Mouse (Mus musculus) frontal cortex, adult (tissue): ENCODE results near the gene Gm8271.
"Not testable (repeated sequence)": the region's sequence is repeated elsewhere in the genome, so short reads cannot be mapped to it uniquely, and the experiment has no call there.

Source experiments
- ATAC-seq: cut with Nextera tagmentation; 2 replicates; pipeline ENCODE4 v1.9.2; 2017; ENCODE audit warnings: mild to moderate bottlenecking, moderate library complexity, mixed read lengths; ENCODE audit not compliant: low TSS enrichment

Gm8271 gene

DNA sequence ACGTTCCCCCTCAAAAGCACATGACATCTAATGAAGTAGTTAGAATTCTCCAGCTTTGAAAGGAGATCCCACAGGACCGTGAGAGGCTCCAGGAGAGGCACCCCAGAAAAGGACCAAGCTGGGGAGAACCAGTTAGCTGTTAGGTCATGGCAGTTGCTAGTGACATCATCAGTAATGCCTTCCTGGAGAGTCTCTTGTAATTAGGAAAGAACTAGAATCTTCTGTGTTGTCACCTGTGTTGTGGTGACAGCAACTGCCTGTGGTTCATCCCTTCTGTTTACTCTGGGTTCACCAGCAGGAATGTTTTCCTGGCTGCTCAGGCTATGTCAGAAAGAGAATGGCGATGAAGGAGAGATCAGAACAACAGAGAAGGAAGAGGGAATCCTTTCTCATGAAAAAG lies at the start of gene Gm8271:
Gm8271 (plus strand) TSS at position 301 of the 400 bp plus-strand sequence.
- not testable (repeated sequence) for ATAC-seq

DNA sequence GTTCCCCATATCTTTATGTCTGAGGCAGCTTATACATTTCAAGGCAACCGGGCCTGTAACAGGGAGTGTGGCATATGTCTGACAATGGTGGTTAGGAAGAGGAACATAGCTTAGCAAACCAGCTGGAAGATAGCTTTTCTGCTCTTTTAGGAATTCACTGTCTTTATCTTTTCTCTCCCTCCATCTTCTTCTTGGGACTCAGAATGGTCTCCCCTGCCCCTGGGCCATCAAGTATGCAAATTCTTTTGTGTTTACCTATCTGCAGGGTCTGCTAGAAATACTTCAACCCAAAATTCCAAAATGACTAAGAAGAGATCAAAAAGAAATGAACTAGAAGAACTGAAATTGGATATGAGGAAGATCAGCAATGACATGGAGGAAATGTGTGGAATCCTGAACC lies 21.4 kb upstream of the Gm8271 start, which contains the start of gene Gm3317:
Gm3317 (plus strand) TSS at position 301 of the 400 bp plus-strand sequence.
- ATAC-seq, result not testable (repeated sequence)
